Mouse (Mus musculus) stomach, embryonic 14.5 days (tissue): ENCODE results near the gene Srek1. TPM values are rescaled to one million over a fixed set of nuclear protein-coding genes. Genes with fewer than 3 reads are reported as not detected.

ENCODE experiments used
- ATAC-seq: fragments of 200-750 bp; cut with Nextera tagmentation; 2 replicates; pipeline ENCODE4 v1.8.0; 2017; ENCODE audit warnings: low read depth, moderate TSS enrichment; ENCODE audit not compliant: insufficient number of reproducible peaks, insufficient read depth, low FRiP score
- H3K27ac ChIP-seq: fragments of 300-500 bp; sonication (generic); 2 replicates; pipeline ENCODE4 v1.5.1; 2014; ENCODE audit warnings: mild to moderate bottlenecking, low read length, moderate library complexity, mixed read lengths
- H3K27me3 ChIP-seq: fragments of 300-500 bp; sonication (generic); 2 replicates; pipeline ENCODE4 v1.6.1; 2014; ENCODE audit warnings: low read length, control low read depth, mixed read lengths; ENCODE audit not compliant: control insufficient read depth, insufficient read depth
- H3K36me3 ChIP-seq: fragments of 300-500 bp; sonication (generic); 2 replicates; pipeline ENCODE4 v1.6.1; 2014; ENCODE audit warnings: mild to moderate bottlenecking, control low read depth, low read length, moderate library complexity, mixed read lengths; ENCODE audit not compliant: control insufficient read depth, insufficient read depth
- H3K4me1 ChIP-seq: fragments of 300-500 bp; sonication (generic); 2 replicates; pipeline ENCODE4 v1.6.1; 2014; ENCODE audit warnings: low read length, control low read depth, mixed read lengths; ENCODE audit not compliant: control insufficient read depth, insufficient read depth
- H3K4me2 ChIP-seq: fragments of 300-500 bp; sonication (generic); replicated peaks from 2 replicates; pipeline ENCODE4 v1.6.1; 2014; ENCODE audit warnings: low read depth, low read length, control low read depth
- H3K4me3 ChIP-seq: fragments of 300-500 bp; sonication (generic); 2 replicates; pipeline ENCODE4 v1.5.1; 2014; ENCODE audit warnings: low read depth, low read length, control low read depth
- H3K9ac ChIP-seq: fragments of 300-500 bp; sonication (generic); replicated peaks from 2 replicates; pipeline ENCODE4 v1.6.1; 2014; ENCODE audit warnings: low read depth, mild to moderate bottlenecking, control low read depth, low read length, moderate library complexity, mixed read lengths
- H3K9me3 ChIP-seq: fragments of 300-500 bp; sonication (generic); 2 replicates; pipeline ENCODE4 v1.6.1; 2016; ENCODE audit warnings: low read depth, low read length, control low read depth; ENCODE audit not compliant: control insufficient read depth
- WGBS: fragments of 180-500 bp; shearing (Covaris S2); extraction: QIAGEN DNeasy Blood & Tissue Kit; methylation state at CpG from one replicate; pipeline ENCODE4 v1.1.7; 2014; 5-methylcytosine and 5-hydroxymethylcytosine counted together
- polyA plus RNA-seq: library from polyadenylated mRNA; unstranded; fragments of >200 nt; fragmentation: Nextera tagmentation; extraction: Ambion mirVana; gene quantifications from 2 replicates; pipeline ENCODE4 v1.2.1, GENCODE M21; 2014

The Srek1 gene
- polyA plus RNA-seq, 1 experiment from 2014 or later = 124 TPM

- H3K27ac ChIP-seq = no peak overlapping the region
- 77% methylated on average over 9 of the region's 9 CpGs for WGBS
- no peaks in the 10 kb centered on the region for H3K9me3 ChIP-seq
- no peak overlapping the region for H3K4me3 ChIP-seq
- H3K9ac ChIP-seq = no peak overlapping the region
- H3K36me3 ChIP-seq = no peaks in the 10 kb centered on the region
- H3K4me2 ChIP-seq = no peak overlapping the region
- H3K4me1 ChIP-seq = no peaks in the 10 kb centered on the region
- no peaks in the 10 kb centered on the region for H3K27me3 ChIP-seq
- ATAC-seq = no peak
Measured at GRCm38 (mm10) chr13:103794688-103795543, 20.5 kb upstream of the Srek1 start.

GRCm38 (mm10) chr13:103779922-103780585, 5.6 kb upstream of the Srek1 start:
- Histone ChIP-seq H3K4me3 (no peak overlapping the region), H3K4me2 (no peak overlapping the region), H3K9ac (no peak overlapping the region), H3K4me1 (no peaks in the 10 kb centered on the region), H3K27ac (no peak overlapping the region), H3K36me3 (no peaks in the 10 kb centered on the region), H3K9me3 (no peaks in the 10 kb centered on the region), H3K27me3 (no peaks in the 10 kb centered on the region)
- WGBS = 31% methylated on average over 11 of the region's 11 CpGs
- no peak for ATAC-seq

GRCm38 (mm10) chr13:103777126-103777525, 2.7 kb upstream of the Srek1 start:
- Histone ChIP-seq H3K4me3 (no peak overlapping the region), H3K27me3 (no peaks in the 10 kb centered on the region), H3K4me1 (peaks cover 9% of the 10 kb centered on the region), H3K9me3 (no peaks in the 10 kb centered on the region), H3K36me3 (no peaks in the 10 kb centered on the region), H3K27ac (no peak overlapping the region), H3K4me2 (no peak overlapping the region), H3K9ac (no peak overlapping the region)
- 68% methylated on average over 8 of the region's 8 CpGs for WGBS
- no peak for ATAC-seq

- H3K4me2 ChIP-seq = peak overlapping the region; percentile 49
- no peaks in the 10 kb centered on the region for H3K9me3 ChIP-seq
- peak overlapping the region; percentile 86 for H3K9ac ChIP-seq
- no peaks in the 10 kb centered on the region for H3K27me3 ChIP-seq
- H3K27ac ChIP-seq = peak overlapping the region; percentile 98
- H3K36me3 ChIP-seq = peaks cover 4% of the 10 kb centered on the region; the same call in 1 of the 2 replicates
- WGBS = under 1% methylated on average over 36 of the region's 36 CpGs
- H3K4me1 ChIP-seq = peaks cover 10% of the 10 kb centered on the region
- peak; percentile 55; the same call in 1 of the 2 replicates for ATAC-seq
- peak overlapping the region; percentile 63 for H3K4me3 ChIP-seq
Measured at GRCm38 (mm10) chr13:103773407-103774118, 845 bp downstream of the Srek1 start.

- WGBS = 32% methylated on average over 5 of the region's 5 CpGs
- no peak overlapping the region for H3K27ac ChIP-seq
- no peak for ATAC-seq
- H3K4me1 ChIP-seq = peaks cover 10% of the 10 kb centered on the region
- peak overlapping the region; percentile 63 for H3K4me3 ChIP-seq
- H3K9ac ChIP-seq = 0 out of 2 replicates have a peak overlapping the region, but pooled peaks have one; percentile 4
- H3K4me2 ChIP-seq = peak overlapping the region; percentile 49
- H3K27me3 ChIP-seq = no peaks in the 10 kb centered on the region
- H3K36me3 ChIP-seq = peaks cover 4% of the 10 kb centered on the region
- H3K9me3 ChIP-seq = no peaks in the 10 kb centered on the region
Measured at GRCm38 (mm10) chr13:103772917-103773316, 1.5 kb downstream of the Srek1 start.

- Histone ChIP-seq H3K4me3 (no peak overlapping the region), H3K4me1 (peaks cover 10% of the 10 kb centered on the region), H3K9me3 (no peaks in the 10 kb centered on the region), H3K36me3 (peaks cover 15% of the 10 kb centered on the region), H3K9ac (no peak overlapping the region), H3K27ac (no peak overlapping the region), H3K4me2 (no peak overlapping the region), H3K27me3 (no peaks in the 10 kb centered on the region)
- no peak for ATAC-seq
Measured at GRCm38 (mm10) chr13:103770821-103771220, 3.6 kb downstream of the Srek1 start.

GRCm38 (mm10) chr13:103767935-103768334, 6.5 kb downstream of the Srek1 start:
- Histone ChIP-seq H3K36me3 (peaks cover 22% of the 10 kb centered on the region), H3K27me3 (no peaks in the 10 kb centered on the region), H3K9ac (no peak overlapping the region), H3K27ac (no peak overlapping the region), H3K4me2 (no peak overlapping the region), H3K4me1 (peaks cover 9% of the 10 kb centered on the region), H3K9me3 (no peaks in the 10 kb centered on the region), H3K4me3 (no peak overlapping the region)
- ATAC-seq = no peak
- WGBS = 47% methylated on average over 5 of the region's 5 CpGs

GRCm38 (mm10) chr13:103763640-103764039, 10.8 kb downstream of the Srek1 start:
- WGBS = 79% methylated on average over 1 of the region's 1 CpGs
- no peak overlapping the region for H3K4me2 ChIP-seq
- no peak for ATAC-seq
- H3K27ac ChIP-seq = no peak overlapping the region
- no peak overlapping the region for H3K4me3 ChIP-seq
- H3K9me3 ChIP-seq = no peaks in the 10 kb centered on the region
- H3K4me1 ChIP-seq = no peaks in the 10 kb centered on the region
- no peaks in the 10 kb centered on the region for H3K27me3 ChIP-seq
- H3K36me3 ChIP-seq = peaks cover 56% of the 10 kb centered on the region
- no peak overlapping the region for H3K9ac ChIP-seq
